Mouse (Mus musculus) cerebellum, postnatal 14 days (tissue): ENCODE data around the gene Selenot.
A peak's percentile ranks its signal among the peaks of the same experiment; 100 is the strongest.

Experiments used
- DNase-seq, 2 experiments: peaks; one replicate each; pipeline ENCODE4 v3.0.0; 2021; ENCODE audit warnings: mixed read lengths in 2 of 2

Gene Selenot

GRCm38 (mm10) chr3:58636406-58637295 lies 60.2 kb downstream of the Selenot start, which contains the start of gene Erich6:
TSS of gene Erich6 (minus strand) at chr3:58637207.
- DNase-seq = peak; percentile 38 to 47
